Mouse (Mus musculus) erythroblast, embryonic 14.5 days (primary cell): ENCODE measurements around the gene Farp1.

Experiments
- GATA1 ChIP-seq: IDR thresholded peaks from 2 replicates; pipeline ENCODE4 v1.6.1; 2012; ENCODE audit warnings: low read length, inconsistent platforms, mixed read lengths
- TAL1 ChIP-seq: IDR thresholded peaks from 3 replicates; pipeline ENCODE4 v1.6.1; 2012; ENCODE audit warnings: low read length, inconsistent platforms, mixed read lengths

GRCm38 (mm10) chr14:121252542-121252941, 217.5 kb downstream of the Farp1 start:
- no peak for TF ChIP-seq GATA1
- no peak for TF ChIP-seq TAL1
